Mouse (Mus musculus) gastrocnemius, postnatal 10 days (tissue): ENCODE measurements around the gene Atp5d. TPM values are rescaled to one million over a fixed set of nuclear protein-coding genes. Genes with fewer than 3 reads are reported as not detected.

ENCODE experiments used
- DNase-seq: peaks from one replicate; pipeline ENCODE4 v3.0.0; 2021; ENCODE audit warnings: mixed read lengths
- long read RNA-seq, 2 experiments: library from polyadenylated mRNA; stranded (forward); transcript quantifications; one replicate each; pipeline ENCODE4 v2.0.0; 2021
- total RNA-seq, 2 experiments: library from RNA; stranded (reverse); gene quantifications; 2 replicates each; pipeline ENCODE4 v1.2.3; 2021

The Atp5d gene
- 100 to 1,000 TPM; 576 to 659 TPM for total RNA-seq
- long read RNA-seq, experiment 1, transcript Atp5d-201 (4 exons, 931 nt) = major isoform, 373 of 395 reads
- long read RNA-seq, experiment 1, partial matches to known transcripts = 17 of 395 reads
- long read RNA-seq, experiment 1, other reads (novel, unspliced or antisense) = 5 of 395 reads
- long read RNA-seq, experiment 2, transcript Atp5d-201 (4 exons, 931 nt) = major isoform, 428 of 446 reads
- long read RNA-seq, experiment 2, partial matches to known transcripts = 4 of 446 reads
- long read RNA-seq, experiment 2, other reads (novel, unspliced or antisense) = 13 of 446 reads

DNA sequence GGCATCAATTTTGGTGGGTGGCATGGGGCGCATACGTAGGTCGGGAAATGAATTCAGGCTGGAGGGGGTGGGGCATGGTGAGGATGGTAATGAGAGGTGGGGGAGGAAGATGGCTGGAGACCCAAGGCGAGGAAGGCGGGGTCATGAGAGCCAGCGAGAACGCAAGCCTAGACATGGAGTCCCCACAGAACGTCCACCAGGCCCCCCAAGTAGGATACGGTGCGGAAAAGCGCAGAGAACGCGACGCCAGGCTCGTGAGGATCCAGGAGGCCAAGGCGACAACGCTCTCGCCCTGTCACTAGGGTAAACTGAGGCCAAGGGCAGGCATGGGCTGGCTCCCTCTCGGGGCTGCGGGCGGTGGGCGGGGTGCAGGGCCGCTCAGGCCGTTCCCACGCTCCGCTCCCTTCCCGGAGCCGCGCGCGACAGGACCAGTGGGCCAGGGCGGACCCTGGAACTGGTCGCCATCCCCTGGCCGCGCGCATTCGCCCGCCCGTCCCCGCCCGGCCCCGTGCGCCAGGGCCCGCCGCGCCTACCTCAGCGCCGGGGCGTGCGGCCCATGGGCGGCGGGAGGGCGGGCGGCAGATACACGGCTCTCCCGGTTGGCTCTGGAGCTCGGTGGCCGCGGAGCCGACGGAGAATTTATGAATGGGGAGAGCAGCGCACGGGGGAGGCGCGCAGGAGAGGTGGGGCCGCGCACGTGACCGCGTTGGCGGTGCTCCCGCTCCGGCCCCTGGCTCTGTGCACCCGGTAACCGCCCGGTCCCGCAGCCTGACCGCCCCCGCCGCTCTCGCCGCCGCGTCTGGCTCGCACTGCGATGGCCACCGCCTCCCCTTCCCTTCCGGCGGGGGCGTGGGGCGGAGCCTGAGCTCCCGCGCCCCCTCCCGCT, at the start of gene Atp5d:
Atp5d (plus strand) TSS at position 80 of the 886 bp plus-strand sequence.
- DNase-seq = peak; percentile 8

DNA sequence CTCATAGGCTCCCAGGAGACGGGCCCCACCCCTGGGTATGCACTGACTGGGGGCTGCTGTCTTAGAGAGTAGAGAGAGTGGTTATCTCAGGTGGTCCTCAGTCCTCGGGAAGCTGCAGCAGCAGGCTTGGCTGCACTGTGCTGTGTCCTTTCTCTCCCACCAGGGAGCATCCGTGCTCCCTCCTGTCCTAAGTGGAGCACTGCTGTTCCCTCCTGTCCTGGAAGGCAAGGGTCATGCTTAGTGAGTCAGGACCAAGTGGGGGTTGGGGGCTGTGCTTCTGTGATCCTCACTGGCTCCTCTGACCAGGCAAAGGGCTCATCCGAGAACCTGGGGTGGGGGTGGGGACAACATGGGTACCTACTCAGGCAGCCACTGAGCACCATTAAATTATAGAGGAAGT, 49.3 kb upstream of the Atp5d start:
- no peak for DNase-seq

DNA sequence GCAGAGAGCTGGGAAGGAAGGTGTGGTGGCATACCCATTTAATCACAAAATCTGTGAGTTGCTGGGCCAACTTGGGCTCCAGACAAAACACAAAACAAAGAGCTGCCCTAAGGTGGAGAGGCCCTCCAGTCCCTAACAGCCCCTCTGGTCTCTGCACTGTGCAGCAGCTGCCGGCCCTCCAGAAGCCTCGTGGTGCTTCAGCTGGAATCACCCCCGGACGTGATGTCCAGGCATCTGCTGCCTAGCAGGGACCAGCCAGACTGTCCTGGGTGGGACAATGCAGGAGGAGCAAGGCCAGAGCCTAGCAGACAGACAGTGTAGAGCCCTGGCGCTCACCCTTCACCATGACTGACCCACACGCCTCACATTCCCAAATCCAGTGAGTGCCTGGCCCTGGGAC, 46.9 kb upstream of the Atp5d start:
- peak; percentile 35 for DNase-seq

DNA sequence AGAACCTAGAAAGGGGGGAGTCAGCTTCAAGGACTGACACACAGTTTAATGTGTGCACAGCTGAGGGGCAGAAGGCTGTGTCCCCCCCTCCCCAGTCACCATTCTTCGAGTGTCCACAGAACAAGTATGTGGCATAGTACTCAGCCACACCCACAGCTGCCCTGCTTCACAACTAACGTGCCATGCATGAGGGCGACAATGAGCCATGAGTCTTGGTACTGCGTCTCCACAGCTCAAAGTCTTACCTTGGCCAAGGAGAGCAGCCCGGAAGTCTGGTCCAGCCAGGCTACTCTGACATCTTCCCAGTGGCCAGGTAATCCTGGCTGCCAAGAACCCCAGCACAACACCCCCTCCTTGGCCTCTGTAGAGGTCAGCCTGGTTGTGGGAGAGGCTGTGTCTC, 45.7 kb upstream of the Atp5d start:
- DNase-seq = no peak

DNA sequence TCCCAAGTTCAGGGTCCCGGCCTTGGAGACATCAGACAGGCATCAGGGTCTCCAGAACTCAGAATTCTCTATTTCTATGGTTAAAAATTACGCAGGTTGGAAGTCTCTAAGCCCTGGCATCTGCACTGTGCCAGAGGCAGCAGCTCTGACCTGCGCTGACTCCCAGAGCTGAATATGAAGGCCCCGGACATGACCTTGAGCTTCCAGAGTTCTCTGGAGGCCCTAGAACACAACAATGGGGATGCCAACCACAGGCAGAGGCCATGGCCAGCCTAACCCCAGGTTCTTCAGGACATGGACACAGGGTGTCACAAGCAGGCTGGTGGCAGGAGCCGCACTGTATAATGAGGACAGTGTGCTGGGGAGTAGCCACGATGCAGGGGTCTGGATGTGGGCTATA, 44.3 kb upstream of the Atp5d start:
- DNase-seq = no peak

DNA sequence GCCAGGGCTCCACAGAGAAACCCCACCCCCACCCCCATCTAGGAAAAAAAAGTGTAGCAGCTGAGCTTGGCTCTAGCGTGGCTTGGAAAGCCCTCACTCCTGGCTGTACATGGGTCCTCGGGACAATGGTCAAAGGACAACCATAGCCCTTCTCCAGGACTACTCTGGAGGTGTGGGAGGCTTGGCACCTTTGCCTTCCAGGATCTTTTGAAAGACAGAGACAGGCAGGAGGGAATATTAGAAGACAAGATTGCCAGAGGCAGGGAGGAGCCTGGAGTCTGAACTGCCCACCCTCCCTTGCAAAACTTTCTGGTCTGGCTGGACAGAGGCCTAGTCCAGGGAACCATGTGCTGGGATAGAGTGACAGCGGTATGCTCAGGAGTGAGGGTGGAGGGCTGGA, 43.7 kb upstream of the Atp5d start:
- no peak for DNase-seq

DNA sequence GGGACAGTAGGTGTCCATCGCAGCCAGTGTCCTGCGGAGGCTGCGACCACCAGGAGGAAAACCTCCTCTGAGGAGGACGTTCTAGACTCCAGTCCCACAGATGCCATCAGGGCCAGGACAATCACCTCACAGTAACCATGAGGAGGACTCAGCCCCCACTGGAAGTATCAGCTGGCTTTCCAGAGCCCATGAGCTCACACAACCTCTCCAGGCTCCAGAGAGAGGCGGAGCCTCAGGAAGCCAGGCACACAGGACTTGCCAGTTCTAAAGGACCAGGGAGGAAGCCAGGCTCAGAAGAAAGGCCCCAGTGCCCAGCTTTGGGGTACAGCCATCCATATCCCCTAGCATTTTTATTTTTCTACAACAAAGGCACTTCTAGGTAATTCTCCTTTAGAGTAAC, 42.9 kb upstream of the Atp5d start:
- no peak for DNase-seq

DNA sequence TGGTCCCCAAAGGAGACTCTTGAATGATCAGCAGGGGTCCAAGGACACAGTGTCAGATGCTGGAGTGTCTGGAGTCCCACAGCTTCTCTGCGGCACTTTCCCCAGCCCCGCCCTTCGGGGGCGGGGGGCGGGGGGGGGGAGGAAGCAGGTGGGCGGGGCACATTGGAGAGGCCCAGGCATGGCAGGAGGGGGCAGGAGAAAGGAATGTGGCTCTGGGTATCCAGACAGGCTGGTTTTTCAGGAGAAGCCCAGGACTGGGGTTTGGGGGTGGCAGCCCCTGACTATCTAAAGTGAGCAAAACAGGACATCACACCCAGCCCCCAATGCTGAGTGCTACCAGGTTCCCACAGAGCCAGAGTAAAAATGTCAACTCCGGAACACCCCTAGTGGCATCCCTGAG, 41.2 kb upstream of the Atp5d start:
- DNase-seq = no peak

DNA sequence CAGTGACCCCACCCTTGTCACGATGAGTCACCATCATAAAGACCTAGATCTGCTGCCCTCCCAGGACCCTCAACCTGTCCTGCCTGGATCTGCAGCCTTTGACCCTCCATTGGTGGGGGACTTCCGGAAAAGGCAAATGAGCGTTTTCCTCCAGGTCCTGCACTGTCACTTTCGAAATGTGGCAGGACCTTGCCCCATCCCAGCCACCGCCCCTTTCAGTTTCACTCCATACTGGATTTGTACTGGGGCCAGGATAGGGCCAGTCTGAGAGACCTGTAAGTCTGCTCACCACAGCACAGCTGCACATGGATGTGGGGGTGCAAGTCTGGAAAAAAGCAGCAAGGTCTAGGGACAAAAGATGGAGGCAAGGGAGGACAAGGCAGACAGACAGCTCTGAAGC, 39.8 kb upstream of the Atp5d start:
- DNase-seq = no peak

DNA sequence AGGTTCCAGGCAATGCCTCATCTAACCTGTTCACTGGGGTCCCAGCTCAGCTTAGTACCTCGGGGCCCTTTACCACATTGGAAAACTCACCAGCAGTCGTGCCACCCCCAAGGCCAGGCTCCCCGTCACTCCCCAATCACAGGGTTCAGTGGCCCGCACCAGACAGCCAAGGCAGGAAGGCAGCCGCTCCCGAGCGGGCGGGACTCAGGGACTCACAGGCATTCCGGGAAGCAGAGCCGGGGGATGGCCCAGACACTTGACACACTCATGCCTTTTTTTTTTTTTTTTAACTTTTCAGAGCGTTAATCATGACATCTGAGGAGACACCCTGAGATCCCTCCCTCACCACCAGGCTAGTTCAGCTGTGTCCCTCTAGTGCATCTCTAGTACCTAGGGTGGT, 37.5 kb upstream of the Atp5d start:
- DNase-seq = no peak

DNA sequence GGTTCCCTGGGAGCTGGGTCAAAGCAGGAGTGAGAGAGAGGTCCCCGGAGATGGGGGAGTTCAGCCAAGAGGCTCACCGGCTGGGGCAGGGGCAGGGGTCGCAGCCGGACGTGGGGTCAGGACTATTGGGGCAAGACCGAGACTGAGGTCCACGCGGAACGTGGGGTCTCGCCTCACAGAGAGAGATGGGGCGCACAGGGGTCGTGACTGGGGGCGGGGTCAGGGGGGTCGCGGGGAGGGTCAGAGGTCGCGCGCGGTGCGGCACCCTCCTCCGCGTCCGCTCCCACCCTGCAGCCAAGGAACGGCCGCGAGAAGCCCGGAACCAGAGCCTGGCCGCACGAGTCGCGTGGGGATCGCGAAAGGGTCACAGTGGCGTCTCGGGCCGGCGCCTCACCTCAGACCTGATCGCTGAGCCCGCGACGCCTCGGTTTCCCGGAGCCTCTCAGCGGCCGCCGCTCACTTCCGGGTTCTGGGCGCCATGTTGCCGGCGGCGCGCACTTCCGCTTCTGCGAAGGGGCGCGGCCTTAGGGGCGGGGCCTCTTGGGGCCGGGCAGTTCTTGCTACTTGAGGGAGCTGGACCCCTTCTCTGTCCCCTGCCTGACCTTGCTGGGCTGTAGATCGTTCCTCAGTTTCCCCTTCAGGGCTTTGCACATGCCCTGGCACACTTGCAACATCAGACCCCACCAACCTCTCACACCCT, 36.1 kb upstream of the Atp5d start:
- DNase-seq = peak; percentile 89

DNA sequence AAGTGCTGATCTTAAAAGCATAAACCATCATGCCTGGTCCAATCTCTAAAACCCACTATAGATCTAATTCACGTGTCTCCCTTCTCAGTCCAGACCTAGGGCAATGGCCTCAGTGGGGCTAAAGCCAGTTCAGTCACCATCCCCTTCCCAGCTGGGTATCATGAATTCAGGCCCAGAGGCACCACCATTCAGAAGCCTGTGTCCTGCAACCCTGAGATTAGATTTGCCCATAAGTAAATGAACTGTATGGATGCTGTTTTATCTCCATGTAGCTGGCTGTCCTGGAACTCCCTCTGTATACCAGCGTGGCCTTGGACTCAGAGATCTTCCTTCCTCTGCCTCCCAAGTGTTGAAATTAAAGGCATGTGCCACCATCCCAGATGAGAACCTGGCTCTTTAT, 35.4 kb upstream of the Atp5d start:
- no peak for DNase-seq

DNA sequence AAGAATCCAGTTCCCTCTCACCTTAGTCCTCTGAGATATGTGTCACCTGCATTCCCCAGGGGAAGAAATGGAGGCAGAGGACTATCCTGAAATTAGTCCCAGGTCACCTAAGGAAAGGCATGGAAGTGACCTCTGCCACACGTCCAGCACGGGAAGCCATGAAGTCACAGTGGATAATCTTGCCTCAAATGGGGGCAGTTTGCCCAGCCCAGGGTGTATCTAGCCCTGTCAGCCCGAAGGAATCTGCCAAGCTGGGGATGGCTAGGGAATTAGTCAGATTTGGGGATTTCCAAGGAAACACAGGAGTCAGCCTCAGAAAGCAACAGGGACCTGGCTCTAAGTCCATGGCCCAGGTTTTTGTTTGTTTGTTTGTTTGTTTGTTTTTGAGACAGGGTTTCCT, 34.3 kb upstream of the Atp5d start:
- no peak for DNase-seq

DNA sequence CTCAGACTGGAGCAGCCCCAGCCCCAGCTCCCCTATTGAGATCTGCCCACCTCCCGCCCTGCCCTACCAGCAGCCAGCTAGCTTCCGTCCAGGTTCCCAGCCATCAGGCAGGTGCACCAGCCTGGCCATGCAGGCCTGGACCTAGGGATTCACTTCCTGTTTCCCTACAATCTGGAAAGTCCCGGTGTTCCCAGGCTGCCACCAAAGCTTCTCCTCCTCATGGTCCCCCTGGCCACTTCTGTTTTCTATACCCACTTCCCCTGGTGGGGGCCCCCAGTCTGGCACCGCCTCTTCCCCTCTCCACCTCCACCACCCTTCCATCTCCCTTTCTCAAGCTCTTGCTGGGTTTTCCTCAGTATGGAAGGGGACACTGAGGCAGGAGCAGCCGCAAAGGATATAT, 33.0 kb upstream of the Atp5d start, which contains the start of gene Sbno2:
Sbno2 (minus strand) TSS at position 112 of the 400 bp plus-strand sequence.
- DNase-seq = no peak

DNA sequence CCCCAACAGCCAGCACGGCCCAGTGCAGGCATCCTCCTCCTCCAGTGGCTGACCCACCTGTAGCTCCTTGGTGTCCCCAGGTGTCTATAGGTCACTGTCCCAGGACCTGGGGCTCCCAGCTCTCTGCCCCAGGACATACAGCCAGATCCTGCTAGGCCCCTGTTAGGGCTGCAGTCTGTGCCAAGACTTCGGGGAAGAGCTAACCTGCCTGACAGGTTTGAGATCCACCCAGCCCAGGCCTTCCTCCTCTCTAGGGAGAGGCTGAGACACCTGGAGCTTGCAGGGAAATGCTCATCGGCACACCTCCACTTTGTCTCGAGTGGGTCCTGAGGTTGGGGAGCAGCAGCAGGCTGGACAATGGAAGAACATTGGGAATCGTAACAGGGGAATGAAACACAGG, 32.5 kb upstream of the Atp5d start:
- DNase-seq = no peak

DNA sequence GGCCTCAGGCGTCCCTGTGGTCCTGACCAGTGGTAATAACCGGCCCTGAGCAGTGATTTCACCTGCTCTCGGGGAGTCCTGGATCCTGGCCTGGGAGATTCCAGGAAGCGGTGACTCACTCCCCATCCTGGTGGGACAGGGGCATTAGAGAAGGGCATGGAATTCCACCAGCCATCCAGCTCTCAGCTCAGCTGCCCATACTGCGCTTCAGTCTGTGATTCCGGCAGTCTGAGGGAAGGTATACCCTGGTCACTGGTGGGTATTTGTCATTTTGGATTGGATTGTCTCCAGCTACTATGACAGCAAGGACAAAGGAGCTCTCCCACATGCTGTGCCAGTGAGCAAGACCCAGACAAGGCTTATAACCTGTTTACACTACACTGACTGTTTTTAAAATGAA, 30.8 kb upstream of the Atp5d start:
- no peak for DNase-seq

DNA sequence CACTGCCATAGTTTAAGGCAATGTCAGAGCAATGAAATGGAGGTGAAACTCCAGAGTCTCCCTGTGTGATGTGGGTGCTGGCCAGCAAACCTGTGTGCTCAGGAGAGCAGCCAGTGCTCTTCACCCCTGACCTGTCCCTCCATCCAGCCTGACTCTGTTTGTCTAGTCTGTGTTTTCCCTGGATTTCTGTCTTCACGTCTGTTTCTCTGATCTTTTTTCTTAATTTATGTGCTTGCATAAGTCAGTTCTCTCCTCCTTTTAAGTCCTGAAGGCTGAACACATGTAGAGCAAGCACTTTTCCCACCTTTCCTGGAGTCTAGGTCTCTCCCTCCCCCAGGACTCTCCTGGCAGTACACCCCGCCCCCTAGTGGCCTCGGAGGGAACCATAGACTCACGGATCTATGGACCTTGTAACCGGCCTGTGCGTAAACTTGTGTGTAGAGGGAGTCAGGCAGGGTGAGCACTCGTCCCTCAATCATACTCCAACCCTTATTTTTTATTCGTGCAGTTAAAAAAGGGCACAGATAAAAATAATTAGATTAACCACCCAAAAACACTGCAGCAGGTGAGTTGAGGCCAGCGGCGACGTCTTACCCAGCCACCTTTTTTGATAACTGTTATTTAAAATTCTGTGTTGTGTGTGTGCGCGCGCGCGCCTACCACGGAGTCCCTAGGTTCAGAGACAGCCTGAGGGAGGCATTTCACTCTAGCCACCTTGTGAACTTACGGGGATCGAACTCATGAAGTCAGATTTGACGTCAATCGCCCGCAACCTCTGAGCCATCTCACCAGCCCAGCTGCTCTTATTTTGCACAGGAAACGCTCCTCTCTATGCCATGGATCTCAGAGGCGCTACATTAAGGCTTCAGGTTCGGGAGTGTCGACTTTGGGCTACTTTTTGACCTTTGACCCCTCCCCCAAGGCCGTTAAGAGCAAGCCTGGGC, 23.8 kb upstream of the Atp5d start:
- peak; percentile 95 for DNase-seq

DNA sequence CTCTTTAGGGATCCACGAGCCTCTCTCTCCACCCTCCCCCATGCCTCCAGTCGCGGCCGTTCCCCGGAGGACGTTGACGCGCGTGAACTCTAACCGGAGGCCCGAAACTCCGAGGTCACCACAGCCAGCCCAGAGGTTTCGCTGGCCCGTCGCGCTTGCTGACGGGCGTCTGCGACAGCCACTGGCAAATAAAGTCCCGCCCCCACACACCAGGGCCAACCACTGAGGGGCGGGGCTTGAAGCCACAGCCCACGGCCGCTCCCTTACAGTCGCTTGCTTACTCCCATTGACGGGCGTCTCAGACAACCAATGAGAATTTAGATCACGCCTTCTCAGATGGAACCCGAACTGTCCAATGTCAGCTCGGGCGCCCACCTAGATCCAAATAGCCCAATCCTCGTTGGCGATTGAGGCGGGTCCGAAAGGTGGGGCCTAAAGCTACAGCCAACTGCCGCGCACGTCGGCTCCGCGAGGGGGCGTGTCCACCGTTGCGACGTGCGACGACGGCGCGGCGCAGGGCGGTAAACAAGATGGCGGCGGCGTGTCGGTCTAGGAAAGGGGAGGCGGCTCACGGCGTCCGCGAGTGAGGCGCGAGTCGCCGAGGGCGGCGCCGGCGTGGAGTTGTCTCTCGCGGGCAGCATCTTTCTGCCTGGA, 23.0 kb upstream of the Atp5d start, which contains the start of gene Stk11:
Stk11 (plus strand) TSS at position 514 of the 654 bp plus-strand sequence.
- DNase-seq = peak; percentile 98

DNA sequence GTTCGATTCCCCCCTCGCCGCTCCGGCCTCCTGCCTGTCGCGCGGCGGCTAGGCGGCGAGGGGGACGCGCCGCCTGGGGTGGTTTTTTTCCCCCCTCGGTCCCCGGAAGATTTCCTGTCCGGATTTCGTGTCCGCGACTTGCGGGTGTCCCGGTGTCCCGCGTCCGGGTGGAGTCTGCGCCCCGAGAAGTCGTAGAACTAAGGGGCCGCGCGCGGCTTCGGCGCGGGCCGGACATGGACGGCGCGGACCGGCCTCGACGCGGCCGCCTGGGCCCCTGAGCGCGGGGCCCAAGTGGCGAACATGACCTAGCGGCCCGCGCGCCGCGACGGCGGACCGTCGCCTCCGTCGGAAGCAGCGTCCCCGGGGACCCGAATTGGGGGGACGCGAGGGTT, 22.5 kb upstream of the Atp5d start:
- no peak for DNase-seq

DNA sequence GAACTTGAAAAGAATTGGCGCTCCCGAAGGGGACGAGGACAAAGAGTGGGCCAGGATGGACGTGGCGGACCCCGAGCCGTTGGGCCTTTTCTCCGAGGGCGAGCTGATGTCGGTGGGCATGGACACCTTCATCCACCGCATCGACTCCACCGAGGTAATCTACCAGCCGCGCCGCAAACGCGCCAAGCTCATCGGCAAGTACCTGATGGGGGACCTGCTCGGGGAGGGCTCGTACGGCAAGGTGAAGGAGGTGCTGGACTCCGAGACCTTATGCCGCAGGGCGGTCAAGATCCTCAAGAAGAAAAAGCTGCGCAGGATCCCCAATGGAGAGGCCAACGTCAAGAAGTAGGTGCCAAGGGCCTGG, 21.9 kb upstream of the Atp5d start:
- DNase-seq = no peak
